Mouse (Mus musculus) embryonic facial prominence, embryonic 11.5 days (tissue): ENCODE measurements around the gene Pcolce2. TPM values are rescaled to one million over a fixed set of nuclear protein-coding genes. Genes with fewer than 3 reads are reported as not detected.

Experiments
- ATAC-seq: fragments of 200-750 bp; cut with Nextera tagmentation; replicated peaks from 2 replicates; pipeline ENCODE4 v1.8.0; 2017; ENCODE audit warnings: low read depth; ENCODE audit not compliant: insufficient number of reproducible peaks, low FRiP score, low TSS enrichment
- DNase-seq: peaks from one replicate; pipeline ENCODE4 v3.0.0-alpha.2; 2015; ENCODE audit warnings: low spot score
- H3K27ac ChIP-seq: fragments of 300-500 bp; sonication (generic); replicated peaks from 2 replicates; pipeline ENCODE4 v1.5.1; 2014; ENCODE audit warnings: mild to moderate bottlenecking, low read depth, low read length, control low read depth
- H3K27me3 ChIP-seq: fragments of 300-500 bp; sonication (generic); 2 replicates; pipeline ENCODE4 v1.6.1; 2014; ENCODE audit warnings: mild to moderate bottlenecking, low read length, moderate library complexity, mixed read lengths; ENCODE audit not compliant: control insufficient read depth, insufficient read depth
- H3K36me3 ChIP-seq: fragments of 300-500 bp; sonication (generic); replicated peaks from 2 replicates; pipeline ENCODE4 v1.6.1; 2014; ENCODE audit warnings: low read depth, mild to moderate bottlenecking, low read length, moderate library complexity, mixed read lengths; ENCODE audit not compliant: control insufficient read depth, insufficient read depth
- H3K4me1 ChIP-seq: fragments of 300-500 bp; sonication (generic); 2 replicates; pipeline ENCODE4 v1.6.1; 2014; ENCODE audit warnings: low read length, mixed read lengths; ENCODE audit not compliant: control insufficient read depth, insufficient read depth
- H3K4me2 ChIP-seq: fragments of 300-500 bp; sonication (generic); 2 replicates; pipeline ENCODE4 v1.6.1; 2014; ENCODE audit warnings: low read depth, mild to moderate bottlenecking, control low read depth, low read length, moderate library complexity
- H3K4me3 ChIP-seq: fragments of 300-500 bp; sonication (generic); 2 replicates; pipeline ENCODE4 v1.5.1; 2014; ENCODE audit warnings: low read depth, low read length, control low read depth
- H3K9ac ChIP-seq: fragments of 300-500 bp; sonication (generic); replicated peaks from 2 replicates; pipeline ENCODE4 v1.6.1; 2014; ENCODE audit warnings: mild to moderate bottlenecking, control low read depth, low read length
- H3K9me3 ChIP-seq: fragments of 300-500 bp; sonication (generic); replicated peaks from 2 replicates; pipeline ENCODE4 v1.6.1; 2016; ENCODE audit warnings: mild to moderate bottlenecking, low read length, inconsistent platforms, mixed read lengths; ENCODE audit not compliant: control insufficient read depth
- WGBS: fragments of 180-500 bp; shearing (Covaris S2); extraction: QIAGEN DNeasy Blood & Tissue Kit; methylation state at CpG from one replicate; pipeline ENCODE4 v1.1.7; 2014; 5-methylcytosine and 5-hydroxymethylcytosine counted together
- polyA plus RNA-seq: library from polyadenylated mRNA; unstranded; fragments of >200 nt; fragmentation: Nextera tagmentation; extraction: Ambion mirVana; gene quantifications from 2 replicates; pipeline ENCODE4 v1.2.1, GENCODE M21; 2014

Gene Pcolce2
- polyA plus RNA-seq, 1 experiment from 2014 or later = 4.7 TPM

DNA sequence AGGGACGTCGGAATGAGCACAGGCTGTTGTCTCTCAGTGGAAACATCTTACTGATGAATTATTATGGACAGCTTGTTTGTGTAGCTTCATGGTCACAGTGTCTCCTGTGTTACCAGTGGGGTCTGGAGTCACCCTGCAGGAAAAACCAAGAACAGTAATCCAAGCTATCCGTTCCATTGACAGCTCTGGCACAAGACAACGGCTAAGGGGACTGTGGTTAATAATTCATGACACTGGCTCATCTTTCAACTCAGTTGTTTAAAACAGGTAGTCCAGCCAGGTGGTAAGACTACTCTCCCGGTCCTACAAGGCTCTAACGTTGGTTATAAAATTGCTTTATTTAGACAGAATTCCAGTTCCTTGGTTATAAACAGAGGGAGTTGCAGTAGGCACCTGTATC is 59.2 kb downstream of the Pcolce2 start:
- Histone ChIP-seq H3K4me2 (no peak overlapping the region), H3K27me3 (no peaks in the 10 kb centered on the region), H3K36me3 (no peaks in the 10 kb centered on the region), H3K9ac (no peak overlapping the region), H3K27ac (no peak overlapping the region), H3K4me3 (no peak overlapping the region), H3K4me1 (no peaks in the 10 kb centered on the region), H3K9me3 (no peaks in the 10 kb centered on the region)
- WGBS = 87% methylated on average over 6 of the region's 6 CpGs
- ATAC-seq (no peak), DNase-seq (no peak)

DNA sequence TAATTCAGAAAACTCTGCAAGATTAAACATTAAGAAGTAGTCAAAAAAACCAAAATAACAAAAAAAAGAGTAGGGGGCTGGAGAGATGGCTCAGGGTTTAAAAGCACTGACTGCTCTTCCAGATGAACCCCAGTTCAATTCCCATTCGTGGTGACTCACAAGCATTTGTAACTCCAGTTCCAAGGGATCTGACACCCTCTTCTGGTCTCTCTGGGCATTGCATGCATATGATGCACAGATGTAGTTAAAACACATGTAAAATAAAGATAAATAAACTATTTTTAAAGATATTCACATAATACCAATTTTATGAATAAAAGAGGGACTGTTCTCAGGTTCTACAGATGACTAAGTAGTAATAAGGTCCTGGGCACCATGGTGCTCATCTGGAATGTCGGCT is 60.4 kb downstream of the Pcolce2 start:
- ATAC-seq = no peak
- Histone ChIP-seq H3K4me3 (no peak overlapping the region), H3K9me3 (no peaks in the 10 kb centered on the region), H3K9ac (no peak overlapping the region), H3K36me3 (no peaks in the 10 kb centered on the region), H3K4me2 (no peak overlapping the region), H3K27me3 (no peaks in the 10 kb centered on the region), H3K27ac (no peak overlapping the region), H3K4me1 (no peaks in the 10 kb centered on the region)
- peak; percentile 50 for DNase-seq
- 67% methylated on average over 2 of the region's 2 CpGs for WGBS

DNA sequence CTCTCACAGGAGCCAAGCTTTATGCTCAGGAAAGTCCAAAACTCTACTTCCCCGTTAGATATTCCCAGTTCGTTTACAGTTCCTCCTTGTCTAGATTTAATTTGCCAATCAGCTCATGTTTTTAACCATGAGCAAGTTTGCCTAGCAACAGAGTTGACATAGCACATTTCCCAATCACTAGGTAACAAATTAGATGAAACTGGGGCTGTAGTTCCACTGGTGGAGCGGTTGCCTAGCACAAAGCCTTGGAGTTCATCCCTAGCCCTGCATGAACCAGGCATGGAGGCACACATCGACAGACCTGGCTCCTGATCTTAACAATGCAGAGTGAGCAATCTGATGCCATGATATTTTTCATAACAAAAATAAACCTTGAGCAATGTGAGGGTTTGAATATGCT is 61.9 kb downstream of the Pcolce2 start:
- Histone ChIP-seq H3K4me2 (no peak overlapping the region), H3K27me3 (no peaks in the 10 kb centered on the region), H3K27ac (no peak overlapping the region), H3K9ac (no peak overlapping the region), H3K9me3 (no peaks in the 10 kb centered on the region), H3K4me1 (no peaks in the 10 kb centered on the region), H3K36me3 (no peaks in the 10 kb centered on the region), H3K4me3 (no peak overlapping the region)
- ATAC-seq = no peak
- DNase-seq = no peak
- 87% methylated on average over 4 of the region's 4 CpGs for WGBS

DNA sequence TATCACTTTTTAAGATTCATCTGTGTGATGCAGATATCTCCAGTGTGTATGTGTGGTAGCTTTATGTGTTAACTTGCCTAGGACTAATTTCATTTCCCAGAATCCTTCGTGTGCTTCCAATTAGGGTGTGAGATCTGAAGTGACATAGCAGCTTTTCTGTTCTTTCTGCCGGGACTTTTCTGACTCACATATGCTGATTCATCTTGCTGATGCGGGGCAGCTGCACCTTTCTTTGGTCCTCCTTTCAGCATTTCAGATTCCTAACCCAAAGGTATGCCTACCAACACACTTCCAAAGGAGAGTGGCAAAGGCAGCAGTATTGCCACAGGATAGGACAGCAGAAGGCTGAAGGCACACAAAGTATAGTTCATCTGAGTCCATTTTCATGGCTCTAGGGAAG is 66.7 kb downstream of the Pcolce2 start:
- H3K27me3 ChIP-seq = no peaks in the 10 kb centered on the region
- WGBS = 71% methylated on average over 3 of the region's 3 CpGs
- H3K9ac ChIP-seq = no peak overlapping the region
- no peak overlapping the region for H3K4me2 ChIP-seq
- H3K4me1 ChIP-seq = no peaks in the 10 kb centered on the region
- no peaks in the 10 kb centered on the region for H3K36me3 ChIP-seq
- no peak overlapping the region for H3K27ac ChIP-seq
- ATAC-seq = no peak
- DNase-seq = no peak
- H3K4me3 ChIP-seq = no peak overlapping the region
- no peaks in the 10 kb centered on the region for H3K9me3 ChIP-seq

DNA sequence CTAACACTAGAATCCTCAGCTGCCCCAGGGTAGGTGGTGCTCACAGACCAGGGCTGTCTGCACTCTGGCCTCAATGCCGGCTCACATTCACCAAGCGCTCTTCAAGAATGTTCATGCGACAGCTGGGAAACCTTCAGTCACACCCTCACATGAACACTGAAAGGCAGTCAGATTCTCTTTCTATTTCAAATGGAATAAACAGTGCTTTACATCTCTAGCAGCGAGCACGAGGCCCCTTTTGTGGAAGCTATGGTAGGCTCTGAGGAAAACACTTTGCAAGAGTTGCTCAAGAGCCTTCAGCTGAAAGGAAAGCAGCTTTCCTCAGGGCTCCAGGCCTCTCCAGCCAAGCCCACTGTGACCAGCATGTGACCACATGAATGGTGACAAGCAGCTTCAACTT is 68.0 kb downstream of the Pcolce2 start:
- ATAC-seq (no peak), DNase-seq (no peak)
- Histone ChIP-seq H3K27me3 (no peaks in the 10 kb centered on the region), H3K4me3 (no peak overlapping the region), H3K4me1 (no peaks in the 10 kb centered on the region), H3K9me3 (no peaks in the 10 kb centered on the region), H3K27ac (no peak overlapping the region), H3K36me3 (no peaks in the 10 kb centered on the region), H3K9ac (no peak overlapping the region), H3K4me2 (no peak overlapping the region)
- WGBS = 79% methylated on average over 5 of the region's 5 CpGs

DNA sequence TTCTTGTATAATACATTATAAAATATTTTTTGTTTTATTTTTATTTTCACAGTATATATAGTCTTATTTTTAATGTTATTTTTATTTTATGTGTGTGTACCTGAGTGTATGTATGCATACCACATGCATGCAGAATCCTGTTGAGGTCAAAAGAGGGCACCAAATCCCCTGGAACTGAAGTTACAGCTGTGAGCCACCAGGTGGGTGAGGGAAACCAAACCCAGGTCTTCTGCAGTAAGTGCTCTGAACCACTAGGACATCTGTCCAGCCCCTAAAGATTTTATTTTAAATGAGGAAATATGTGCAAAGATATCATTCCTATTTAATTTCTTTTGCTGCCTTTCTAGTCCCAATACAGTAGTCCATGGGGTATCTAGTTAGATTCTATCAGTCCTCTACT is 71.5 kb downstream of the Pcolce2 start:
- H3K27ac ChIP-seq = no peak overlapping the region
- no peak overlapping the region for H3K4me2 ChIP-seq
- H3K36me3 ChIP-seq = no peaks in the 10 kb centered on the region
- no peaks in the 10 kb centered on the region for H3K9me3 ChIP-seq
- no peak for ATAC-seq
- no peak for DNase-seq
- no peak overlapping the region for H3K9ac ChIP-seq
- no peaks in the 10 kb centered on the region for H3K27me3 ChIP-seq
- H3K4me1 ChIP-seq = no peaks in the 10 kb centered on the region
- no peak overlapping the region for H3K4me3 ChIP-seq

DNA sequence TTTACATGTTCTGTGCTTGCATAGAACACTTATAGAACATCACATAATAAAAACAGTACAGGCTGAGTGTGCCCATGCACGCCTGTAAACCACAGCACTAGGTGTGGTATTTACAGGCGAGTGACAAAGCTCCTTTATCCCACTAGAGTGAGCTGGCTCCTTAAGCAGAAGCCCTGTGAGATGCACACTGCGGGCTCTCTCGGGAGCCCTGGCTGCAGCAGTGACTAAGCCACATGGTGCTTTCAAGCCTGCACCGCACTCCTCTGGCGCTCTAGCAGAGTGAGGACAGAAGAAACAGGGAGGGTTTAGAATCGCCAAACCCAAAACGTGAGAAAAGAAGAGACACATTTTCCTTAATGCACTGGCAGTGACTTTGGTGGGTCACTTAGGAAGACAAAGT is 75.2 kb downstream of the Pcolce2 start:
- H3K4me3 ChIP-seq = no peak overlapping the region
- no peaks in the 10 kb centered on the region for H3K9me3 ChIP-seq
- ATAC-seq (no peak), DNase-seq (no peak)
- H3K9ac ChIP-seq = no peak overlapping the region
- H3K4me2 ChIP-seq = no peak overlapping the region
- H3K27ac ChIP-seq = no peak overlapping the region
- H3K27me3 ChIP-seq = no peaks in the 10 kb centered on the region
- no peaks in the 10 kb centered on the region for H3K4me1 ChIP-seq
- H3K36me3 ChIP-seq = no peaks in the 10 kb centered on the region
- WGBS = 32% methylated on average over 8 of the region's 8 CpGs

DNA sequence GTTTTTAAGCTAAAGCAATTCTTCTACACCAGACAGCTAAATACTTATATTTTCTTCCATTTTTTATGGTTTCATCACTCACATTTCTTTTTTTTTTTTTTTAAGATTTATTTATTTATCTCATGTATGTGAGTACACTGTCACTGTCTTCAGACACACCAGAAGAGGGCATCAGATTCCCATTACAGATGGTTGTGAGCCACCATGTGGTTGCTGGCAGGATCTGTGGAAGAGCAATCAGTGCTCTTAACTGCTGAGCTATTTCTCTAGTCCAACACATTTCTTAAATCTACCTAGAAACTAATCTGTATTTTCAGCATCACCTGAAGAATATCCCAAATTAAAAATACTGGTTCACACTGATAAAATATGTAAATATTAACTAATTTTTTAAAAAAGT is 98.8 kb downstream of the Pcolce2 start:
- no peak overlapping the region for H3K4me2 ChIP-seq
- no peaks in the 10 kb centered on the region for H3K27me3 ChIP-seq
- no peak for ATAC-seq
- no peak overlapping the region for H3K4me3 ChIP-seq
- no peaks in the 10 kb centered on the region for H3K9me3 ChIP-seq
- no peak overlapping the region for H3K27ac ChIP-seq
- H3K36me3 ChIP-seq = no peaks in the 10 kb centered on the region
- H3K9ac ChIP-seq = no peak overlapping the region
- no peaks in the 10 kb centered on the region for H3K4me1 ChIP-seq
- DNase-seq = no peak
